Comparison of ENCODE assay signal across 10 mouse cellular contexts in genomic region chr16:91023384-91023783, GRCm38 (mm10). TPM values are rescaled to one million over a fixed set of nuclear protein-coding genes. Genes with fewer than 3 reads are reported as not detected.
DNase-seq lines count a peak whose midpoint lies in the region; ATAC-seq lines count a peak whose summit lies in the region.
"Had no signal": no experiment of that assay in that cellular context is flagged by ENCODE, and none has a peak within 500 bp of the region (broad histone marks: within the 10 kb centered on the region; RNA-seq: fewer than 3 reads in every experiment).

No protein-coding gene starts in this region.

- peaks cover 98% of the 10 kb centered on the region for H3K36me3 ChIP-seq in kidney, embryonic 15.5 days

- no peaks in the 10 kb centered on the region for H3K27me3 ChIP-seq in kidney, embryonic 15.5 days
- H3K27me3 ChIP-seq: hindbrain, embryonic 15.5 days; lung, embryonic 15.5 days had no signal

- H3K4me2 ChIP-seq in kidney, embryonic 15.5 days: no peak overlapping the region
- H3K4me2 ChIP-seq: hindbrain, embryonic 15.5 days; lung, embryonic 15.5 days had no signal

- intact Hi-C loops in left cerebral cortex, postnatal 4 days (cut with DNase I): loop anchor here (5.0 to 10.0 kb wide), 2 partner anchors 51 to 641 kb away; no protein-coding TSS in a partner anchor
- intact Hi-C loops in left cerebral cortex, postnatal 36 days (cut with DNase I): no loop called here
- intact Hi-C loops in gastrocnemius, postnatal 14 days (cut with DNase I; ENCODE audit: low total_unique reads): no loop called here

- no peaks in the 10 kb centered on the region for H3K4me1 ChIP-seq in kidney, embryonic 15.5 days
- H3K4me1 ChIP-seq: hindbrain, embryonic 15.5 days; lung, embryonic 15.5 days had no signal

- no peak for ATAC-seq in kidney, embryonic 15.5 days (replicated peaks; ENCODE audit: low FRiP score)

- H3K9ac ChIP-seq in kidney, embryonic 15.5 days: no peak overlapping the region
- H3K9ac ChIP-seq: hindbrain, embryonic 15.5 days; lung, embryonic 15.5 days had no signal

- peak; percentile 50 for DNase-seq in adrenal gland, postnatal 14 days
- DNase-seq in adrenal gland, postnatal 4 days (ENCODE audit: low spot score in 2 of 2): no peak
- DNase-seq in left cerebral cortex, postnatal 4 days: peak; percentile 19
- no peak for DNase-seq in left cerebral cortex, postnatal 36 days (ENCODE audit: low spot score in 2 of 2)
- DNase-seq in T-cell, adult 2 months (ENCODE audit: low spot score): peak; percentile 25
- peak; percentile 23 for DNase-seq in mesoderm, embryonic 11.5 days (ENCODE audit: low read depth, low spot score)
- DNase-seq in gastrocnemius, postnatal 14 days: no peak

- WGBS in kidney, embryonic 15.5 days: 89% methylated on average over 1 of the region's 1 CpGs

- H3K27ac ChIP-seq in kidney, embryonic 15.5 days: no peak overlapping the region
- H3K27ac ChIP-seq: hindbrain, embryonic 15.5 days; lung, embryonic 15.5 days had no signal

- H3K9me3 ChIP-seq in kidney, embryonic 15.5 days (replicated peaks): 0 out of 2 replicates have a peak, but pooled peaks cover 4% of the 10 kb centered on the region
- H3K9me3 ChIP-seq: hindbrain, embryonic 15.5 days; lung, embryonic 15.5 days had no signal

- no peak overlapping the region for H3K4me3 ChIP-seq in kidney, embryonic 15.5 days (replicated peaks)
- H3K4me3 ChIP-seq: hindbrain, embryonic 15.5 days; lung, embryonic 15.5 days had no signal

RNA-seq across cellular contexts. Expression of gene Synj1, which starts 12.3 kb away (rescaled TPM):
- total RNA-seq in adrenal gland, postnatal 14 days (2021): 36.9 and 42.8 TPM in 2 replicates
- total RNA-seq in adrenal gland, postnatal 4 days (2021): 10 to 100 TPM; 37.6 to 43.6 TPM
- 100 to 1,000 TPM; 140 to 164 TPM for total RNA-seq in left cerebral cortex, postnatal 4 days (2021)
- 100 to 1,000 TPM; 344 to 352 TPM for total RNA-seq in left cerebral cortex, postnatal 36 days (2021)
- 10 to 100 TPM; 12.0 to 13.8 TPM for total RNA-seq in gastrocnemius, postnatal 14 days (2021)
- polyA plus RNA-seq in kidney, embryonic 15.5 days (2015; fragmentation: Nextera tagmentation; extraction: Ambion mirVana): 13.0 and 14.4 TPM in 2 replicates

RNA-seq across cellular contexts. Expression of gene Paxbp1, which starts 21.0 kb away (rescaled TPM):
- total RNA-seq in adrenal gland, postnatal 14 days (2021): 52.7 and 54.6 TPM in 2 replicates
- total RNA-seq in adrenal gland, postnatal 4 days (2021): 10 to 100 TPM; 78.9 to 82.0 TPM
- 10 to 100 TPM; 91.2 to 94.8 TPM for total RNA-seq in left cerebral cortex, postnatal 4 days (2021)
- 10 to 100 TPM; 39.7 to 74.0 TPM for total RNA-seq in left cerebral cortex, postnatal 36 days (2021)
- 10 to 100 TPM in 1 of 2 experiments, 1 to 10 TPM in 1; 9.5 to 10.1 TPM for total RNA-seq in gastrocnemius, postnatal 14 days (2021)
- 52.8 and 55.7 TPM in 2 replicates for polyA plus RNA-seq in kidney, embryonic 15.5 days (2015; fragmentation: Nextera tagmentation; extraction: Ambion mirVana)

Comparison
In these comparisons a context has a peak if more than half of its experiments do, and no peak if none do; other contexts are left out.
1. DNase-seq: peak in adrenal gland, postnatal 14 days (single experiment), left cerebral cortex, postnatal 4 days (single experiment), T-cell, adult 2 months (single experiment) and mesoderm, embryonic 11.5 days (single experiment); none in adrenal gland, postnatal 4 days (0 of 2), left cerebral cortex, postnatal 36 days (0 of 2) and gastrocnemius, postnatal 14 days (single experiment).